Mouse (Mus musculus): ENCODE measurements around the gene Leng1. TPM values are rescaled to one million over a fixed set of nuclear protein-coding genes. Genes with fewer than 3 reads are reported as not detected.

Leng1 gene
- total RNA-seq, 2 experiments from 2014 or later, result 5.4 to 6.1 TPM

DNA sequence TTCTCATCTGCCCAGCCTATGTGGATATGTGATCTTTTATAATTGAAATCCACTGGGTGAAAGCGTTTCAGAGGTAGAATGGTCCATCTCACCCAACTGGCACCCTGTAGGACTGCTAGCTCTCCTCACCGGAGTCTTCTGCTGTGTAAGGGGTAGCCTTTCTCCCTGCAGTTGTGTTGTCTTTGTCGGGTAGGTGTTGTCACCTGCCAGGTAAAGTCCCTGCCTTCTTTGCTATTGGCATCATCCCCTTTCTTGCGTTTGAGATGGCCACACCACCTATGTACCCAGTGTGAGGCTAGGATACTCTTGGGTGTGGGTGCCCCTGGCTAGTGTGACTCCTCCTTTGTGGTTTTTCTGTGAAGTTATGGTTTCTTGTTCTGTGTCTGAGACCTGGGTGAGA lies 19.0 kb downstream of the Leng1 start:
- DNase-seq (ENCODE audit: extremely low spot score in 1 of 2, low spot score in 2 of 2), result no peak
- Histone ChIP-seq H3K27ac (no peak overlapping the region), H3K4me3 (peak overlapping the region; percentile 79)
- intact Hi-C loops (cut with DNase I), result loop anchor here (1.0 to 10.0 kb wide), 3 partner anchors 19 to 1418 kb away; partner anchors contain the start of genes Leng1 and U2af2
- TF ChIP-seq CTCF (IDR thresholded peaks at IDR 0.05), result no peak

DNA sequence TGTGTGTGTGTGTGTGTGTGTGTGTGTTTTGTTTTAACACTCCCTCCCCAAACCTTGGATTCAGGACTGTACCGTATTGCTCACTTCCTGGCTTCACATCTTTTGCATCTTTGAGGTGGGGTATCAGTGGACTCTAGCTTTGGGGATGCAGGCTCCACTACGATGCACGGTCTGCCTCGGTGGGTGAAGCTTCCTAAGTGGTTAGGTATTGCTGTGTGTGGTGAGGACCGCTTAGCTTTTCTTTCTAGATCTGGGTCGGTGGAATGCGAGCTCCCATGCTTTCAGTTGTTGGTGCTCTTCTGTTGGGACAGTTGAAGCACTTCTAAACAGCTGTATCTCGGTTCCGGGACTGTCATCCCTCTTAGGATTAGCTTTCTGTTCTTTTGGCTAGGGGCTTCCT lies 19.5 kb downstream of the Leng1 start:
- peak overlapping the region; percentile 79 for H3K4me3 ChIP-seq
- intact Hi-C loops (cut with DNase I), result loop anchor here (1.0 to 10.0 kb wide), 3 partner anchors 19 to 1419 kb away; partner anchors contain the start of genes Leng1 and U2af2
- no peak overlapping the region for H3K27ac ChIP-seq
- TF ChIP-seq CTCF (IDR thresholded peaks at IDR 0.05), result no peak
- DNase-seq (ENCODE audit: extremely low spot score in 1 of 2, low spot score in 2 of 2), result no peak

DNA sequence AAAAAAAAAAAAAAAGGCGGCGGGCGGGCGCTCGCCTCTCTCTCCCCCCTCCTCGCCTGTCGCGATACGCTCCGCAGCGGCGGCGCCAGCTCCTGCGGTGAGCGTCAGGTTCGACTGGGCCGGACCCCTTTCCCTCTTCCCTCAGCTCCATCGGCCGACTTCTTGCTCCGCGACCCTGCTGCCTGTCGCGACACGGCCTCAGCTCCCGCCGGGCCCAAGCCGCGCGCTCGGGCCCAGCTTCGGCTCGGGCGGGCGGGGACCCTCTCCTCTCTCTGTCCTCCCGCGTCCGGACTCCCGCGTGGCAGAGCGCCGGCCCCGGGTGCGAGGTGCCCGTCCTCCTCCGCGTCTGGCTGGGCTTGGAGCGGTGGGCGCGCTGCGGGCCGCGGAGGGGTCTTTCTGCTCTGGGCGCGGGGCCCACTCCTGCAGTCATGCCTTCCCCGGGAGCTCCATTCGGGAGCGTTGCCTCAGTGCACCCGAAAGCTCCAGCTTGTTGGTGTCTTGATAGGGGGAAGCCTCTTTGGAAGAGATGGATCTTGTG lies 20.1 kb downstream of the Leng1 start:
- intact Hi-C loops (cut with DNase I), result loop anchor here (1.0 to 10.0 kb wide), 3 partner anchors 20 to 1419 kb away; partner anchors contain the start of genes Leng1 and U2af2
- DNase-seq (ENCODE audit: extremely low spot score in 1 of 2, low spot score in 2 of 2), result peak; percentile 43 to 55
- no peak for TF ChIP-seq CTCF (IDR thresholded peaks at IDR 0.05)
- Histone ChIP-seq H3K27ac (peak overlapping the region; percentile 97), H3K4me3 (peak overlapping the region; percentile 79)

DNA sequence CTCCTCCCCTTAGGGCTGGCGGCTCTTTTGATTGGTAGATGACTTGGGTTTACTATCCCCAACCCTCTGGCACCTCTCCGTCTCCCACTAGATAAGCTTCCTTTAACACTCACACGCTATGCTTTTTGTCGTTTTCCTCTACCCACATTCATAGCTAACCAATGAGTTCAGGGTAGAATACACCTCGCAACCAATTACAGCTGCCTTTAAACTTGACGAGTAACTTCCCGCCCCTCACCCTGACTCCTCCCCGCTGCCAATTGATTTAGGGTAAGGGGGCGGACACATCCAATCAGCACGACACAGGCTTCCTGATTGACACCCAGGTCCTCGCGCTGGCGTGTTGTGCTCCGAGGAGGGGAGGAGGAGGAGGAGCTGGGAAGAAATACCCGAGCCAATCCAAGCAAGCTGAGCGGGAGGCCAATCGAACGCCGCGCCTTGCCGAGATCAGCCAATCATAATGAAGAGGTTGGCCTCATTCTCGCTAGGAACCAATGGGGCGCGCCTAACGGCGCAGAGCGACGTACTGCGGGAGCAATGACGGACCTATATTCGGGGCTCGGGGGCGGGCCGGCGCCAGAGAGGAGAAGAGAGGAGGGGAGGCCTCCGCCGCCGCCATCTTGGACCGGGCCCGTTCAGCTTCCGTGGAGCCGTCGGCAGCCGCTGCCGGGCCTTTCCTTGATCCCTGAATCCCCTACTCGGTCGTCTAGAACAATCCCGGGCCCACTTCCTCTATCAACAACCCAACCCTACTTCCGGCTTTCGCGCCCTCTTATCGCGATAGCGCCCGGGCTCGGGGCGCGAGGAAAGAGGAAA lies 20.8 kb downstream of the Leng1 start, which contains the start of gene Cnot3:
TSS of gene Cnot3 (plus strand) at position 597 of the 816 bp plus-strand sequence.
- intact Hi-C loops (cut with DNase I), result loop anchor here (10.0 kb wide), 1 partner anchor 1420 kb away; the partner anchor contains the start of gene U2af2
- peak within 1 kb of the TSS; percentile 79 for H3K4me3 ChIP-seq
- peak; percentile 96 to 99 for DNase-seq (ENCODE audit: extremely low spot score in 1 of 2, low spot score in 2 of 2)
- TF ChIP-seq CTCF (IDR thresholded peaks at IDR 0.05), result no peak
- H3K27ac ChIP-seq, result peak within 1 kb of the TSS; percentile 97

DNA sequence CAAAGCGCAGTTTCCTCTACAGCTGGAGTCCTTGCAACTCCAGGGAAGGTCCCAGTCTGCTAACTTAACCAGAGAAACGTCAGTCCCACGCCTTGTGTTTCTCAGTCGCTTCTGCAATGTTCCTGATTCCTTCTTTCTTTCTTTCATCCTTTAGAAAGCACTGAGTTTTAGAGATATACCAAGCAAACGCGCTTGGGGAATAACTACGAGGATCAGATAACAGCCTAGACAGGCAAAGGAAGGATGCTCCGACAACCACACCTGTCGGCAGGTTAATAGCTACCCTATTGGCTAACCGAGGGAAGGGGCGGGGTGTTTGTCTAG lies 21.3 kb downstream of the Leng1 start:
- intact Hi-C loops (cut with DNase I), result loop anchor here (10.0 kb wide), 1 partner anchor 1420 kb away; the partner anchor contains the start of gene U2af2
- Histone ChIP-seq H3K27ac (no peak overlapping the region; the same call in 1 of the 2 replicates), H3K4me3 (peak overlapping the region; percentile 45)
- no peak for TF ChIP-seq CTCF (IDR thresholded peaks at IDR 0.05)
- DNase-seq (ENCODE audit: extremely low spot score in 1 of 2, low spot score in 2 of 2), result no peak

DNA sequence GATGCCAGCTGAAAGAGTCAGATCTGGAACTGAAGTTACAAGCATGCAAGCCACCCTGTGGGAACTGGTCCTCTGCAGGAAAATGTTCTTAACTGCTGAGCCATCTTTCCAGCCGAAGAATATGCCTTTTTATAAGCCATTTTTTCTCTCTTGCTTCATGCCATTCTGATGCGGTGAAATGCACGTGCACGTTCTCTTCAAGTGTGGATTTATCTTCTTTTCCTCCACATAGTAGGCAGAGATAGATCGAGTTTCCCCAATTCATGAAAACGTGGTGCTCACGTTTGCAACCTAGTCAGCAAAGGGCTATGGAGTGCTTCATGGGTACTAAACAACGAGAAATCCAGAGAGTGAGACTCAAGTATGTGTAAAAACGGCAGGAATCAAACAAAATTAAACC lies 21.8 kb downstream of the Leng1 start:
- H3K4me3 ChIP-seq, result peak overlapping the region; percentile 45
- no peak for TF ChIP-seq CTCF (IDR thresholded peaks at IDR 0.05)
- intact Hi-C loops (cut with DNase I), result loop anchor here (10.0 kb wide), 1 partner anchor 1421 kb away; the partner anchor contains the start of gene U2af2
- no peak for DNase-seq (ENCODE audit: extremely low spot score in 1 of 2, low spot score in 2 of 2)
- H3K27ac ChIP-seq, result no peak overlapping the region; the same call in 1 of the 2 replicates

DNA sequence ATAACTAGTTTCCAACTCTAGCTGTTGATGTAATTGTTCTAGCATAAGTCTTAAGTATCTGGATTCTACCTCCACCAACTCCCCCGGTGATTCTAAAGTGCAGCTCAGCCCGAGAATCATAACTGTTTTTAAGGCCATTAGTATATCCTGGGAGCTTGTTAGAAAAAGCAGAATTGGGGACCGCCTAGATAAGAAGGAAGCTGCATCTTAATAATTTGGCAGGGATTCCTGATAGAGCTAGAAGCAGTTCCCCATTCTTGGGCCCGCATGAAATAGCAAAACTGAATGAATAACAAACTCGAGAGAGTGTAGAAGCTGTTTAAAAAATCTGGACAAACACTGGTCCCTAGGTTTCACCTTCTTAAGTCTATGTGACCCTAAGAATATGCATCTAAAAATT lies 22.2 kb downstream of the Leng1 start:
- TF ChIP-seq CTCF (IDR thresholded peaks at IDR 0.05), result no peak
- Histone ChIP-seq H3K27ac (no peak overlapping the region), H3K4me3 (no peak overlapping the region)
- intact Hi-C loops (cut with DNase I), result loop anchor here (10.0 kb wide), 1 partner anchor 1421 kb away; the partner anchor contains the start of gene U2af2
- no peak for DNase-seq (ENCODE audit: extremely low spot score in 1 of 2, low spot score in 2 of 2)

DNA sequence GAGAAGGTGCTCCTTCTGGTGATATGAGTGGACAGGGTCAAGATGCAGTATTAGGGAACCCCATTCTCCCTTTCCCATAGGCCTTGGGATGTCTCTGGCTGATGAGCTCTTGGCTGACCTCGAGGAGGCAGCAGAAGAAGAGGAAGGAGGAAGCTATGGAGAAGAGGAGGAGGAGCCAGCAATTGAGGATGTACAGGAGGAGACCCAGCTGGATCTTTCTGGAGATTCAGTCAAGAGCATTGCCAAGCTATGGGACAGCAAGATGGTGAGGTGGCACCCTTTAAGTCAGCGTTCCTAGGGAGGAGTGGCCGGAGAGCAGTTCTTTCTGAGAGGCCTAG lies 35.2 kb downstream of the Leng1 start:
- intact Hi-C loops (cut with DNase I), result no loop called here
- no peak for DNase-seq (ENCODE audit: extremely low spot score in 1 of 2, low spot score in 2 of 2)
- Histone ChIP-seq H3K27ac (no peak overlapping the region), H3K4me3 (peak overlapping the region; percentile 61)
- no peak for TF ChIP-seq CTCF (IDR thresholded peaks at IDR 0.05)

DNA sequence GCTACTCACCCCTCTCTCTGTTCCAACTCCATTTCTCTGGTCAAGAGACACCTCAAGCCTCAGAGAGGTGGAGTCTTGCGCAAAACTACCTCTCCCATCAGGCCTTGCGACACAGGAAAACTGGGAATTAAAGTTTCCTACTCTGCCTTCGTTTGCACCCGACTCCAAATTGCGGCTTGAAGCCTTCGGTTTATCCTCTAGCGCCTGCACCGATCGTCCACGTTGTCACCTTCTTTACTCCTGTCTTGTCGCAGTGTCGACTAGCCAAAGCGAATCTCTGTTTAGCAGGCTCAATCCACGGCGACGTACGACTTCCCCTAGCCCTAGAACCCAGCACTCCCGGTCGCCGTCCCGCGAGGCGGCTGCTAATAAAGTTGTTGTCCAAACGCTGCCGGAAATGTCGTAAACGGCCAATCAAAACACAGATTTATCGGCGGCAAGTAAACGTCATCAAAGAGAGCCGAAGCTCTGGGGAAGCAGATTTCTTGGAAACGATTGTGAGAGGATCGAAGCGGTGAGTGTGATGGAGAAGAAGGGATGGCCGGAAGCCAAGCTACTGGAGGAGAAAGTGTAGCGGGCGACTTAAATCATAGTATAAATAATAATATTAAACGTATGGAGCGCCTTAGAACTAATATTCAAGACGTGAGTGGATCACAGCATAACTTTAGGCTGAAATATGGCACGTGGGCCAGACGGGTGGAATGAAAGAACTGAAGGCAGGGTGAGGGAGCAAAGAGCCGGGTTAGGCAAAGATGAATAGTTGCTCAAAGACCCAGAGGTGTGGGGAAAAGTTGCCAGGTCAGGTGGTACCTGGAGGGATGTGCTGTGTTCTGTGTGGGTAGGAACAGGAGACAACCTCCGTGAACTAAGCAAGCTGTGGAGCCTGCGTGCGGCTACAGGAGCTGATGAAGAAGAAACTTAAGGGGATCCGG lies 35.8 kb downstream of the Leng1 start, which contains the start of the genes Tfpt and Prpf31:
TSS of gene Tfpt (minus strand) at position 387 of the 935 bp plus-strand sequence.
TSS of gene Prpf31 (plus strand) at position 443 of the 935 bp plus-strand sequence.
- H3K4me3 ChIP-seq, result peak within 1 kb of the TSS; percentile 61
- TF ChIP-seq CTCF (IDR thresholded peaks at IDR 0.05), result no peak
- H3K27ac ChIP-seq, result peak within 1 kb of the TSS; percentile 97
- peak; percentile 93 to 94 for DNase-seq (ENCODE audit: extremely low spot score in 1 of 2, low spot score in 2 of 2)
- intact Hi-C loops (cut with DNase I), result loop anchor here (1.0 kb wide), 1 partner anchor 13 kb away; the partner anchor contains the start of gene Ndufa3

DNA sequence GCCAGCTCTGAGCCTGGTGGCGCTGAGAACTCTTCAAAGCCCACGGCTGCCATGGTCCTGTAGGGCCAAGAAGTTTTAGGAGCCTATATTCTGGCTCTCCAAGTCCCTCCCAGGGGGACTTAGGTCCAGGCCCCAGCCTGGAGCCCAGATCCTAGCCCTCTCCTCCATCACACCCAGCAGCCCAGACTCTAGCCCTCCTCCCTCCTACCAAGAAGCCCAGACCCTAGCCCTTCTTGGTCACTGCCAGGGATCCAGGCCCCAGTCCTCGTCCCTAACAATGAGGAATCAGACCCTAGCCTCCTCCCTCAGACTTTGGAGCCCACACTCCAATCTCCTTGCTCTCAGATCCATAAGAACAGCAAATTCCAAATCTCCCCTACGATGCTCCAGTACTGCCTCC lies 36.6 kb downstream of the Leng1 start:
- intact Hi-C loops (cut with DNase I), result loop anchor here (1.0 kb wide), 1 partner anchor 12 kb away; the partner anchor contains the start of gene Ndufa3
- no peak for DNase-seq (ENCODE audit: extremely low spot score in 1 of 2, low spot score in 2 of 2)
- Histone ChIP-seq H3K27ac (peak overlapping the region; percentile 97), H3K4me3 (peak overlapping the region; percentile 61)
- TF ChIP-seq CTCF (IDR thresholded peaks at IDR 0.05), result no peak

Measured in left cerebral cortex, adult 2 months (tissue).